Mouse (Mus musculus) Patski (cell line): ENCODE measurements around the gene Hist2h2ab. TPM values are rescaled to one million over a fixed set of nuclear protein-coding genes. Genes with fewer than 3 reads are reported as not detected.

Experiments used
- ATAC-seq: fragments of 100-300 bp; one replicate; pipeline ENCODE4 v1.8.0; 2021
- CTCF ChIA-PET: fragments of 350-600 bp; sonication (Branson Sonifier 250); formaldehyde crosslinking; loops from one replicate; lab custom pipeline; 2022; ENCODE audit warnings: inconsistent platforms; lab: Charles Lee
- POLR2A ChIA-PET: fragments of 350-600 bp; sonication (Branson Sonifier 250); formaldehyde crosslinking; loops from one replicate; lab custom pipeline; 2022; ENCODE audit warnings: antibody characterized with exemption, inconsistent platforms; lab: Charles Lee
- DNase-seq: peaks from one replicate; pipeline ENCODE4 v3.0.0-alpha.2; 2011; ENCODE audit warnings: low read depth, low spot score
- H3K27me3 ChIP-seq: fragments of 371-371 bp; one replicate; pipeline ENCODE4 v1.5.1; 2021
- CTCF ChIP-seq: fragments of 100-300 bp; IDR thresholded peaks from one replicate; pipeline ENCODE4 v1.5.1; 2021
- in situ Hi-C: fragments of 300-500 bp; cut with MboI; formaldehyde crosslinking; loops from 3 replicates; pipeline ENCODE4 v1.11.1; 2018; ENCODE audit warnings: low pct_unique_long_range_greater_than_20kb, mixed read lengths
- polyA plus RNA-seq: library from polyadenylated mRNA; unstranded; gene quantifications from one replicate; pipeline ENCODE4 v1.2.3, GENCODE M21; 2021

The Hist2h2ab gene
- polyA plus RNA-seq, 1 experiment from 2014 or later = 1.0 TPM

DNA sequence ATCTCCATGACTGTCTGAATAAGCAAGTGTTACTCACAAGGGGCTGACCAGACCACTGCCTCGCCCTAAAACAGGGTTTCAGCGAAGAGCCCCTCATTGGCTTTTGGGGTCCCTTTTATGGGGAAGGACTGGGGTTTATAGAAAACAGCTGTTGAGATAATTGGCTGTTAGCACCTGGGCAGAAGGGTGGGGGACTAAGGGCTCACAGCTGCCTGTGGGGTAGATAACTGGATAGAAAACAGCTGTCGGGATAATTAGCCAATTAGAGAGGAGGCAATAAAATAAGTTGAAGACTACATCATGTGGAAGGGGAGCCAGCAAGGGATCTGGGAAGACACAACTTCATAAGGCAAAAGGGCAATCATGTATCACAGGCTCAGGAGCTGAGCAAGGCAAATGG lies 31.2 kb downstream of the Hist2h2ab start:
- CTCF ChIA-PET = interaction anchor here (1.1 to 1.2 kb wide), 3 partner anchors 11 to 32 kb away, joined by 3 to 9 read pairs (median 4); partner anchors contain the start of genes Bola1 and Hist2h2ab
- TF ChIP-seq CTCF = no peak
- ATAC-seq (no peak), DNase-seq (no peak)
- POLR2A ChIA-PET = interaction anchor here (1.4 to 1.9 kb wide), 2 partner anchors 8 to 12 kb away, joined by 4 to 13 read pairs; partner anchors contain the start of gene Hist2h4
- in situ Hi-C loops = no loop called here
- no peaks in the 10 kb centered on the region for H3K27me3 ChIP-seq

DNA sequence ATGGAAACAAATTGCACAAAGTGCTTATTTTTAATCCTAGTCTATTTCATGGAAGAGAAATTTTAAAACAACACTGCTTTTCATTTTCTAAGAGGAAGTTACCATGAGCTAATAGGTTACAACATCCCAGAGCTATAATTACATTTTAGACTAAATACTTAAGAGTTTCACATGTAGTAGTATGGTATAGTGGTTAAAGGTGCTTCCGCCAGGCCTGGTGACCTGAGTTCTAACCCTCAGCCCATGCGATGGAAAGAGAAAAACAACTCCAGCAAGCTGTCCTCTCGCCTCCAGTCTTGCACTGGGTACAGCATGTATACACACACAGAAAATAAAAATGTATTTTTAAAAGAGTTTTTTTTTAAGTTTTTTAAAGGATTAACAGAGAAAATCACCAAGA lies 32.1 kb downstream of the Hist2h2ab start:
- ChIA-PET CTCF (interaction anchor here (1.1 to 1.2 kb wide), 3 partner anchors 10 to 33 kb away, joined by 3 to 9 read pairs (median 4); partner anchors contain the start of genes Bola1 and Hist2h2ab), POLR2A (interaction anchor here (1.9 kb wide), 1 partner anchor 11 kb away, joined by 13 read pairs; the partner anchor contains the start of gene Hist2h4)
- H3K27me3 ChIP-seq = no peaks in the 10 kb centered on the region
- in situ Hi-C loops = no loop called here
- ATAC-seq (no peak), DNase-seq (no peak)
- no peak for TF ChIP-seq CTCF

GRCm38 (mm10) chr3:96254683-96255355 lies 35.2 kb downstream of the Hist2h2ab start:
- ChIA-PET CTCF (no interaction called here), POLR2A (interaction anchor here (2.2 to 2.8 kb wide), 2 partner anchors 8 to 15 kb away, joined by 7 read pairs; partner anchors contain the start of genes Hist2h2bb, Hist2h3b and Hist2h4)
- TF ChIP-seq CTCF = no peak
- in situ Hi-C loops = no loop called here
- ATAC-seq = no peak
- DNase-seq = no peak
- H3K27me3 ChIP-seq = no peaks in the 10 kb centered on the region

GRCm38 (mm10) chr3:96255926-96256593 lies 36.4 kb downstream of the Hist2h2ab start:
- ATAC-seq (no peak), DNase-seq (no peak)
- ChIA-PET CTCF (interaction anchor here (0.7 to 1.3 kb wide), 2 partner anchors 21 to 89 kb away, joined by 3 read pairs; no protein-coding TSS in a partner anchor), POLR2A (interaction anchor here (0.8 to 2.2 kb wide), 2 partner anchors 13 to 37 kb away, joined by 5 to 7 read pairs; partner anchors contain the start of genes Bola1, Hist2h2ab, Hist2h2bb and Hist2h3b)
- no peak for TF ChIP-seq CTCF
- in situ Hi-C loops = no loop called here
- H3K27me3 ChIP-seq = no peaks in the 10 kb centered on the region

DNA sequence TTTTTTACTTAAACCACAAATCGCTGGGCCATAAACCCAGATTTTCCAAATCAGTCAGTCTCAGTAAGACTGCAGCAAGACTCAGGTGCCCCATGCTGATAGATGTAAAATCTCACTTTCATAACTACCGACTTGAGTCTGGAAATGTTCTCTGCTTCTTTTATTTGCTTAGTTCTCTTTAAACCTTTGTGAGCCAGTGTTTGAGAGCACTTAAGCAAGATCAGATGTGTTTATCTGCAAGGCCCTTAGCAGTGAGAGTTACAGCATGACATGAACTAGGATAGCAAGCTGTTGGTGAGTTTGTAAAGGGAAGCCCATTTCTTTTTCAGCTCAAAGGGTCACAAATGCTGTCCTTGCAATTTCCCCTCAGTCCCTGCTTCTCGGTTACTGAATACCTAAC lies 37.5 kb downstream of the Hist2h2ab start:
- ChIA-PET CTCF (no interaction called here), POLR2A (interaction anchor here (0.6 kb wide), 1 partner anchor 26 kb away, joined by 6 read pairs; no protein-coding TSS in a partner anchor)
- TF ChIP-seq CTCF = no peak
- in situ Hi-C loops = no loop called here
- H3K27me3 ChIP-seq = no peaks in the 10 kb centered on the region
- DNase-seq (no peak), ATAC-seq (no peak)

GRCm38 (mm10) chr3:96260220-96260619 lies 40.6 kb downstream of the Hist2h2ab start:
- TF ChIP-seq CTCF = no peak
- in situ Hi-C loops = loop anchor here (10.0 kb wide), 1 partner anchor 195 kb away; no protein-coding TSS in a partner anchor
- ChIA-PET CTCF (interaction anchor here (1.3 kb wide), 1 partner anchor 15 kb away, joined by 3 read pairs; the partner anchor contains the start of gene Hist2h2aa1), POLR2A (no interaction called here)
- DNase-seq = no peak
- no peaks in the 10 kb centered on the region for H3K27me3 ChIP-seq
- ATAC-seq = no peak

- no peaks in the 10 kb centered on the region for H3K27me3 ChIP-seq
- POLR2A ChIA-PET = interaction anchor here (0.6 to 2.8 kb wide), 10 partner anchors 7 to 405 kb away, joined by 3 to 13 read pairs (median 6); partner anchors contain the start of genes Bola1, Hist2h2ab, Hist2h2ac and Hist2h2be
- in situ Hi-C loops = loop anchor here (10.0 kb wide), 1 partner anchor 197 kb away; no protein-coding TSS in a partner anchor
- peak; percentile 52 for TF ChIP-seq CTCF
- CTCF ChIA-PET = interaction anchor here (0.6 to 2.6 kb wide), 14 partner anchors 10 to 361 kb away, joined by 3 to 9 read pairs (median 3); partner anchors contain the start of genes Bola1 and Hist2h2ab
- no peak for DNase-seq
- no peak for ATAC-seq
Observed at GRCm38 (mm10) chr3:96261623-96262022, 42.0 kb downstream of the Hist2h2ab start.

GRCm38 (mm10) chr3:96262216-96262875 lies 42.7 kb downstream of the Hist2h2ab start:
- CTCF ChIA-PET = interaction anchor here (0.6 to 2.6 kb wide), 16 partner anchors 9 to 362 kb away, joined by 3 to 9 read pairs (median 3); partner anchors contain the start of genes Bola1 and Hist2h2ab

DNA sequence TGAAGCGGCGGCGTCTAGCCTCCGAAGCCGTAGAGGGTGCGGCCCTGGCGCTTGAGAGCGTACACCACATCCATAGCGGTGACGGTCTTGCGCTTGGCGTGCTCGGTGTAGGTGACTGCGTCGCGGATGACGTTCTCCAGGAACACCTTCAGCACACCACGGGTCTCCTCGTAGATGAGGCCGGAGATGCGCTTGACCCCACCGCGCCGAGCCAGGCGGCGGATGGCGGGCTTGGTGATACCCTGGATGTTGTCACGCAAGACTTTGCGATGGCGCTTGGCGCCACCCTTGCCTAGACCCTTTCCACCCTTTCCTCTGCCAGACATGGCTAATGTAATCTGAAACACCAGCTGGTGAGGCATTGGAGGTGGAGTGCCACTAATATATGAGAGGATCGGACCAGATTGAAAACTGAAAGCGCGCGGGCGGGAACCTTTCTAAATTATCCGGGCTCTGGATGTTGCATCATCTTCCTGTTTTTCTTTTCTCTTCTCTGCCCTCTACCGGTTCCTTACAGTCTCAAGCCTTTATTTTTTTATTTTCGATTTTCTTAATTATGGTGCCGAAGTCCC lies 43.4 kb downstream of the Hist2h2ab start, which contains the start of gene Hist2h4:
Gene Hist2h4 (minus strand): TSS at position 333 of the 572 bp plus-strand sequence.
- TF ChIP-seq CTCF = peak; percentile 93
- in situ Hi-C loops = loop anchor here (10.0 kb wide), 1 partner anchor 198 kb away; no protein-coding TSS in a partner anchor
- CTCF ChIA-PET = interaction anchor here (0.8 to 2.6 kb wide), 8 partner anchors 9 to 197 kb away, joined by 3 to 9 read pairs (median 3); partner anchors contain the start of genes Bola1 and Hist2h2ab

More at GRCm38 (mm10) chr3:96262216-96262875, 42.7 kb downstream of the Hist2h2ab start:
- H3K27me3 ChIP-seq = no peaks in the 10 kb centered on the region
- TF ChIP-seq CTCF = no peak
- ATAC-seq (peak; percentile 59), DNase-seq (no peak)
- in situ Hi-C loops = loop anchor here (10.0 kb wide), 1 partner anchor 198 kb away; no protein-coding TSS in a partner anchor
- POLR2A ChIA-PET = interaction anchor here (0.6 to 2.8 kb wide), 15 partner anchors 8 to 1039 kb away, joined by 3 to 13 read pairs (median 4); partner anchors contain the start of genes Bola1, Hist2h2aa1, Hist2h2ab and Hist2h2ac

More for the DNA sequence above, 43.4 kb downstream of the Hist2h2ab start, which contains the start of gene Hist2h4:
- POLR2A ChIA-PET = interaction anchor here (0.5 to 2.8 kb wide), 11 partner anchors 9 to 165 kb away, joined by 3 to 13 read pairs (median 6); partner anchors contain the start of genes Bola1, Hist2h2aa1 and Hist2h2ab
- DNase-seq (peak; percentile 97), ATAC-seq (peak; percentile 66)
- no peaks in the 10 kb centered on the region for H3K27me3 ChIP-seq
